Mouse (Mus musculus): Measurements from ENCODE around the gene Tbxa2r. TPM values are rescaled to one million over a fixed set of nuclear protein-coding genes. Genes with fewer than 3 reads are reported as not detected.

Tbxa2r gene
- polyA plus RNA-seq, 1 experiment from 2014 or later: not detected

- no peak for TF ChIP-seq CTCF (IDR thresholded peaks at IDR 0.05)
- in situ Hi-C loops (cut with MboI; ENCODE audit: low pct_unique_long_range_greater_than_20kb): no loop called here
- ChIA-PET CTCF (interaction anchor here (0.7 to 3.1 kb wide), 3 partner anchors 7 to 42 kb away, joined by 3 to 15 read pairs (median 3); partner anchors contain the start of gene Pip5k1c), POLR2A (no interaction called here)
- no peak for ATAC-seq
- DNase-seq (ENCODE audit: low read depth, low spot score): no peak
- H3K27me3 ChIP-seq: no peaks in the 10 kb centered on the region
Measured at GRCm38 (mm10) chr10:81299585-81300351, 28.8 kb upstream of the Tbxa2r start.

GRCm38 (mm10) chr10:81300352-81300907, 28.1 kb upstream of the Tbxa2r start:
- no peak for ATAC-seq
- no peak for TF ChIP-seq CTCF (IDR thresholded peaks at IDR 0.05)
- ChIA-PET CTCF (interaction anchor here (3.1 kb wide), 1 partner anchor 7 kb away, joined by 15 read pairs; the partner anchor contains the start of gene Pip5k1c), POLR2A (no interaction called here)
- DNase-seq (ENCODE audit: low read depth, low spot score): no peak
- H3K27me3 ChIP-seq: no peaks in the 10 kb centered on the region
- in situ Hi-C loops (cut with MboI; ENCODE audit: low pct_unique_long_range_greater_than_20kb): no loop called here

DNA sequence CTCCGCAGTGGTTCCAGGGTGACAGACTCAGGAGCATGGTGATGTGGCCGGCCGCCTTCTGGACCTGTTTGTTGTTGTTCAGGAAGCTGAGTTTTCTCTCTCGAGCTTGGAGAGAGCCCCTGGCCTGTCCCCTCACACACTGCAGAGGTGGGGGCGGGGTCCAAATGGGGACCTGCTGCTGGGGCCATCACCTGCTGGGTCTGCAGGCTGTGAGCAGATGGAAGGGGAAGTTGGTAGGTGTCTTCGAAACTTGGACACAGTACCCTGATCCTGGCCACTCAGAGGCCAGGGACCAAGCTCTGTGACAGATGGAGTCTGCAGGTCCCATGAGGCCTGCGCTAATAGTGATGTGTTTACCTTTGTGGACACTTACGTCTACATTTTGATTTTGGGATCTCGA, 27.2 kb upstream of the Tbxa2r start:
- ATAC-seq: no peak
- ChIA-PET POLR2A (no interaction called here), CTCF (interaction anchor here (1.0 to 3.1 kb wide), 2 partner anchors 8 to 12 kb away, joined by 4 to 15 read pairs; partner anchors contain the start of gene Pip5k1c)
- no peaks in the 10 kb centered on the region for H3K27me3 ChIP-seq
- no peak for DNase-seq (ENCODE audit: low read depth, low spot score)
- no peak for TF ChIP-seq CTCF (IDR thresholded peaks at IDR 0.05)
- in situ Hi-C loops (cut with MboI; ENCODE audit: low pct_unique_long_range_greater_than_20kb): no loop called here

DNA sequence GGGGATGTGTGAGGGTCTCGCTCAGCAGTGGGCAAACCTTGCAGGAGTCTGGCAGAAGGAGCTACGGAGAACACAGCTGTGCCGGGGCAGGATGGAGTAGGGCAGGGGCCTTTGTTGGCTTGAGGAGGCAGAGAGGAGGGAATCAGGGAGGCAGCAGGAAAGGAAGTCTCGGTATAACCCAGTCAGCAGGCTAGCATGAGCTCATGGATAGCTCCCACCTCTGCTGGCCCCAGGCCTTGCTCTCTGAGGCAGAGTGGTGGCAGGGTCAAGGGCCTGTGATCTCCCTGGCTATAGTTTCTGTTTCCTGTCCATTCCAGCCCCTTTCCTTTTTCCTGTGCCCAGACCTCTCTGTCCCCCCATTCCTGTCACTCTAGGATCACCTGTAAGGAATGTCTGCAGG, 26.2 kb upstream of the Tbxa2r start:
- ChIA-PET POLR2A (no interaction called here), CTCF (interaction anchor here (1.6 to 4.6 kb wide), 3 partner anchors 9 to 40 kb away, joined by 3 to 28 read pairs (median 15); partner anchors contain the start of gene Pip5k1c)
- no peak for ATAC-seq
- no peak for TF ChIP-seq CTCF (IDR thresholded peaks at IDR 0.05)
- no peak for DNase-seq (ENCODE audit: low read depth, low spot score)
- in situ Hi-C loops (cut with MboI; ENCODE audit: low pct_unique_long_range_greater_than_20kb): no loop called here
- no peaks in the 10 kb centered on the region for H3K27me3 ChIP-seq

GRCm38 (mm10) chr10:81302781-81303218, 25.7 kb upstream of the Tbxa2r start:
- ChIA-PET CTCF (interaction anchor here (1.6 to 4.6 kb wide), 3 partner anchors 10 to 39 kb away, joined by 3 to 28 read pairs (median 15); partner anchors contain the start of gene Pip5k1c), POLR2A (no interaction called here)
- ATAC-seq (no peak), DNase-seq (ENCODE audit: low read depth, low spot score) (no peak)
- no peak for TF ChIP-seq CTCF (IDR thresholded peaks at IDR 0.05)
- in situ Hi-C loops (cut with MboI; ENCODE audit: low pct_unique_long_range_greater_than_20kb): no loop called here
- H3K27me3 ChIP-seq: no peaks in the 10 kb centered on the region

DNA sequence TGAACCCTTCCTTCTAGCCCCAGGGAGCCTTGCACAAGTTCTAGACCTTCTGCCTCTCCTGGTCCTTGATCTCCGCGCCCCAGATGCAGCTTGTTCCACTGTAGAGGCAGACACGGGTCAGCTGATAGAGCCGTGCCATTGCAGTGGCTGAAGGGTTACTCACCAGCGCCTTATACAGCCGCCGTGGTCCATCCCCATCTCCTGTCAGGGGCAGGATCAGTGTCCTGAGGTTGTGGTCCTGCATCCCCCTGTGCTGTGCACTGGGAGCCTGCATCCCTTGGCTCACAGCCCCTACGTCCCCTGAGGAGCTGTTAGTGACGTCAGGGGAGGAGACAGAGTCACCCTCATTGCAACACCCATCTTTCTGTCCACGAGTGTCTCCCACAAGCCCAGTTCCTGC, 25.3 kb upstream of the Tbxa2r start:
- ATAC-seq: no peak
- DNase-seq (ENCODE audit: low read depth, low spot score): no peak
- in situ Hi-C loops (cut with MboI; ENCODE audit: low pct_unique_long_range_greater_than_20kb): no loop called here
- ChIA-PET CTCF (interaction anchor here (1.6 to 4.6 kb wide), 3 partner anchors 10 to 39 kb away, joined by 3 to 28 read pairs (median 15); partner anchors contain the start of gene Pip5k1c), POLR2A (no interaction called here)
- no peak for TF ChIP-seq CTCF (IDR thresholded peaks at IDR 0.05)
- H3K27me3 ChIP-seq: no peaks in the 10 kb centered on the region

DNA sequence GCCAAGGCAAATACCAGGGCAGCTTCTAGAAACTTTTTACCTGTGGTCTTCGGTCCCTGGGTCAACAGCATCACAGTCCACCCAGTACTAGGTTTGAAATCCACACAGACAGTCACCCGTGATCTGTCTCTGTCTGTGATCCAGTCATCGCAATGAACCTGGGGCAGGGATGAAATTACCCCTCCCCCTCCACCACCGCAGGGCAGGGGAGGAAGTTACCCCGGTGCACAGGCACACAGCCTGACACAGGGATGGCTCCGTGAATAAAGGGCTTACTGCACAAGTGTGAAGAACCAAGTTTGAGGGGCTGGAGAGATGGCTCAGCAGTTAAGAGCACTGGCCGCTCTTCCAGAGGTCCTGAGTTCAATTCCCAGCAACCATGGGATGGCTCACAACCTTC, 24.8 kb upstream of the Tbxa2r start:
- TF ChIP-seq CTCF (IDR thresholded peaks at IDR 0.05): no peak
- ChIA-PET POLR2A (no interaction called here), CTCF (interaction anchor here (0.9 to 4.6 kb wide), 5 partner anchors 11 to 38 kb away, joined by 3 to 32 read pairs (median 5); partner anchors contain the start of genes Pip5k1c and Tjp3)
- DNase-seq (ENCODE audit: low read depth, low spot score): no peak
- in situ Hi-C loops (cut with MboI; ENCODE audit: low pct_unique_long_range_greater_than_20kb): no loop called here
- no peak for ATAC-seq
- no peaks in the 10 kb centered on the region for H3K27me3 ChIP-seq

DNA sequence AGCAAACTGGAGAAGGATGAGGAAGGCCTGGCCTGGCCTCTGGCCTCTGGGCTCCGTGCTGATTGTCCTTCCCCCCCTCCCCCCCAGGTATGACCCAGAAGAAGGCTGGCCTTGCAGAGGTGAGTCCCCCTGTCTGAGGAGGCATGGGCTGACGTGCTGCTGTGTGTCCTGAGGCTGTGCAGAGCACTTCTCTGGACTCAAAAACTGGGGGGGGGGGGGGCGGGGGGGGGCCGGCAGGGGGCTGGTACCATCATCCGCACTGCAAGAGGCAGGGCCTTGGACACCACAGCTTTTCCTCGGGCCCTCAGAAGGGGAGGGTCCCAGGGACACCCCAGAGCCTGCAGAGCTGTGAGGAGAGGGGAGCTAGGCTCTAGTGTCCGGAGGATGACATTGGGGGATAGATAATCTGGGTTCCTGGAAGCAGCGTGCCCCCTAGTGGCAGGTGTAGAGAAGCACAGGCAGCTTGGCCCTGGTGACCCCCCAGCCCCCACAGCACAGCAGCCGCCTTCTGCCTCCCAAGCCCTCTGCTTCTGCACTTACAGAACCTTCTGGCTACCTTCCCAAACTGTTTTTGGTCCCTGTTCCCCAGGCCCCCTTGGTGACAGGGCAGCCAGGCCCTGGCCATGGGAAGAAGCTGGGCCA, 23.8 kb upstream of the Tbxa2r start:
- ChIA-PET CTCF (interaction anchor here (0.9 to 4.6 kb wide), 8 partner anchors 9 to 26 kb away, joined by 3 to 32 read pairs (median 5); partner anchors contain the start of genes Cactin, Pip5k1c and Tjp3), POLR2A (interaction anchor here (0.5 to 0.7 kb wide), 2 partner anchors 8 to 19 kb away, joined by 3 read pairs; no protein-coding TSS in a partner anchor)
- ATAC-seq (no peak), DNase-seq (ENCODE audit: low read depth, low spot score) (no peak)
- H3K27me3 ChIP-seq: no peaks in the 10 kb centered on the region
- no peak for TF ChIP-seq CTCF (IDR thresholded peaks at IDR 0.05)
- in situ Hi-C loops (cut with MboI; ENCODE audit: low pct_unique_long_range_greater_than_20kb): no loop called here

- CTCF ChIA-PET: interaction anchor here (0.9 to 4.6 kb wide), 7 partner anchors 10 to 27 kb away, joined by 3 to 32 read pairs (median 5); partner anchors contain the start of genes Cactin, Pip5k1c and Tjp3
- in situ Hi-C loops (cut with MboI; ENCODE audit: low pct_unique_long_range_greater_than_20kb): no loop called here
- ATAC-seq: no peak
- POLR2A ChIA-PET: interaction anchor here (0.7 kb wide), 1 partner anchor 9 kb away, joined by 3 read pairs; no protein-coding TSS in a partner anchor
- no peak for DNase-seq (ENCODE audit: low read depth, low spot score)
- TF ChIP-seq CTCF (IDR thresholded peaks at IDR 0.05): no peak
- no peaks in the 10 kb centered on the region for H3K27me3 ChIP-seq
Measured at GRCm38 (mm10) chr10:81305663-81306062, 22.9 kb upstream of the Tbxa2r start.

- CTCF ChIA-PET: interaction anchor here (1.0 to 4.6 kb wide), 5 partner anchors 10 to 17 kb away, joined by 3 to 32 read pairs (median 15); partner anchors contain the start of genes Pip5k1c and Tjp3
- in situ Hi-C loops (cut with MboI; ENCODE audit: low pct_unique_long_range_greater_than_20kb): no loop called here
- TF ChIP-seq CTCF (IDR thresholded peaks at IDR 0.05): no peak
- H3K27me3 ChIP-seq: no peaks in the 10 kb centered on the region
- DNase-seq (ENCODE audit: low read depth, low spot score): no peak
- POLR2A ChIA-PET: no interaction called here
- no peak for ATAC-seq
Measured at GRCm38 (mm10) chr10:81306173-81306668, 22.3 kb upstream of the Tbxa2r start.
